Mouse (Mus musculus): ENCODE data around the gene Pde4a.

Pde4a gene

GRCm38 (mm10) chr9:21148427-21148826 lies 17.1 kb upstream of the Pde4a start:
- CTCF ChIA-PET = interaction anchor here (1.0 kb wide), 1 partner anchor 12 kb away, joined by 4 read pairs; no protein-coding TSS in a partner anchor

- CTCF ChIA-PET = interaction anchor here (1.0 kb wide), 1 partner anchor 13 kb away, joined by 4 read pairs; no protein-coding TSS in a partner anchor
These were observed 16.3 kb upstream of the Pde4a start for GRCm38 (mm10) chr9:21149077-21149653.

- CTCF ChIA-PET = no interaction called here
These were observed 15.7 kb upstream of the Pde4a start, which contains the start of gene Cdc37 for GRCm38 (mm10) chr9:21149654-21150419. Cdc37 (minus strand) TSS chr9:21149982.

- CTCF ChIA-PET = interaction anchor here (0.6 to 0.8 kb wide), 3 partner anchors 10 to 44 kb away, joined by 3 to 8 read pairs (median 4); no protein-coding TSS in a partner anchor
These were observed 12.8 kb upstream of the Pde4a start for GRCm38 (mm10) chr9:21152715-21153114.

GRCm38 (mm10) chr9:21153331-21153730 lies 12.2 kb upstream of the Pde4a start:
- CTCF ChIA-PET = no interaction called here

- CTCF ChIA-PET = no interaction called here
These were observed 11.7 kb upstream of the Pde4a start for GRCm38 (mm10) chr9:21153833-21154232.

- CTCF ChIA-PET = no interaction called here
These were observed 10.7 kb upstream of the Pde4a start for GRCm38 (mm10) chr9:21154787-21155186.

GRCm38 (mm10) chr9:21161209-21161909 lies 4.2 kb upstream of the Pde4a start:
- CTCF ChIA-PET = interaction anchor here (0.6 kb wide), 2 partner anchors 27 to 48 kb away, joined by 4 to 6 read pairs; no protein-coding TSS in a partner anchor

GRCm38 (mm10) chr9:21163086-21164050 lies 2.1 kb upstream of the Pde4a start:
- CTCF ChIA-PET = interaction anchor here (1.3 kb wide), 1 partner anchor 11 kb away, joined by 4 read pairs; no protein-coding TSS in a partner anchor

GRCm38 (mm10) chr9:21164072-21164471 lies 1.4 kb upstream of the Pde4a start:
- CTCF ChIA-PET = no interaction called here

- CTCF ChIA-PET = interaction anchor here (0.6 kb wide), 1 partner anchor 433 kb away, joined by 3 read pairs; no protein-coding TSS in a partner anchor
These were observed 488 bp downstream of the Pde4a start for GRCm38 (mm10) chr9:21165952-21166451.

GRCm38 (mm10) chr9:21166516-21166915 lies 1.0 kb downstream of the Pde4a start:
- CTCF ChIA-PET = interaction anchor here (0.6 to 0.8 kb wide), 2 partner anchors 44 to 432 kb away, joined by 3 to 4 read pairs; no protein-coding TSS in a partner anchor

- CTCF ChIA-PET = interaction anchor here (0.6 to 0.8 kb wide), 2 partner anchors 15 to 45 kb away, joined by 3 to 4 read pairs; no protein-coding TSS in a partner anchor
These were observed 1.9 kb downstream of the Pde4a start for GRCm38 (mm10) chr9:21167140-21168097.

GRCm38 (mm10) chr9:21168161-21169123 lies 2.9 kb downstream of the Pde4a start:
- CTCF ChIA-PET = interaction anchor here (0.8 kb wide), 1 partner anchor 12 kb away, joined by 6 read pairs; no protein-coding TSS in a partner anchor

GRCm38 (mm10) chr9:21169157-21169556 lies 3.6 kb downstream of the Pde4a start:
- CTCF ChIA-PET = no interaction called here

- CTCF ChIA-PET = no interaction called here
These were observed 6.8 kb downstream of the Pde4a start for GRCm38 (mm10) chr9:21172364-21172763.

GRCm38 (mm10) chr9:21180402-21180801 lies 14.9 kb downstream of the Pde4a start:
- CTCF ChIA-PET = interaction anchor here (1.0 kb wide), 1 partner anchor 12 kb away, joined by 6 read pairs; no protein-coding TSS in a partner anchor

- CTCF ChIA-PET = no interaction called here
These were observed 15.3 kb downstream of the Pde4a start for GRCm38 (mm10) chr9:21180841-21181240.

Data from spleen, embryonic (tissue).